12 mouse cellular contexts compared by ENCODE assay signal in genomic region chr17:27074236-27074635, GRCm38 (mm10). TPM values are rescaled to one million over a fixed set of nuclear protein-coding genes. Genes with fewer than 3 reads are reported as not detected.
DNase-seq lines count a peak whose midpoint lies in the region; ATAC-seq and TF ChIP-seq lines count a peak whose summit lies in the region.
"Had no signal": no experiment of that assay in that cellular context is flagged by ENCODE, and none has a peak within 500 bp of the region (broad histone marks: within the 10 kb centered on the region; RNA-seq: fewer than 3 reads in every experiment).

No protein-coding gene starts in this region.

- no peak overlapping the region for H3K27ac ChIP-seq in cerebellum, adult 2 months (ENCODE audit: insufficient read depth, low read length)
- H3K27ac ChIP-seq in spleen, adult 2 months (ENCODE audit: insufficient read depth, low read length): peak overlapping the region; percentile 54
- H3K27ac ChIP-seq in limb, embryonic 14.5 days (replicated peaks; ENCODE audit: low read depth, low read length): 0 out of 2 replicates have a peak overlapping the region, but pooled peaks have one; percentile 13
- peak overlapping the region; percentile 63 for H3K27ac ChIP-seq in stomach, postnatal 0 days (replicated peaks)
- no peak overlapping the region for H3K27ac ChIP-seq in midbrain, embryonic 15.5 days
- H3K27ac ChIP-seq: hindbrain, embryonic 13.5 days had no signal

- H3K9ac ChIP-seq in limb, embryonic 14.5 days (ENCODE audit: low read depth, low read length, severe bottlenecking): no peak overlapping the region
- H3K9ac ChIP-seq in stomach, postnatal 0 days (ENCODE audit: low read length): no peak overlapping the region
- H3K9ac ChIP-seq in midbrain, embryonic 15.5 days: no peak overlapping the region
- H3K9ac ChIP-seq: hindbrain, embryonic 13.5 days had no signal

- TF ChIP-seq EP300 in stomach, postnatal 0 days (optimal IDR thresholded peaks at IDR 0.05): no peak

- H3K9me3 ChIP-seq in limb, embryonic 14.5 days (ENCODE audit: control insufficient read depth, low read length): 0 out of 2 replicates have a peak, but pooled peaks cover 3% of the 10 kb centered on the region
- no peaks in the 10 kb centered on the region for H3K9me3 ChIP-seq in stomach, postnatal 0 days (ENCODE audit: control insufficient read depth, low read length)
- no peaks in the 10 kb centered on the region for H3K9me3 ChIP-seq in midbrain, embryonic 15.5 days
- H3K9me3 ChIP-seq: hindbrain, embryonic 13.5 days had no signal

- peaks cover 7% of the 10 kb centered on the region for H3K36me3 ChIP-seq in spleen, adult 2 months (ENCODE audit: control insufficient read depth, insufficient read depth, low read length)
- H3K36me3 ChIP-seq in limb, embryonic 14.5 days (ENCODE audit: control insufficient read depth, insufficient read depth, low read length): 0 out of 2 replicates have a peak, but pooled peaks cover 2% of the 10 kb centered on the region
- H3K36me3 ChIP-seq in stomach, postnatal 0 days (ENCODE audit: control insufficient read depth, insufficient read depth, low read length): no peaks in the 10 kb centered on the region
- H3K36me3 ChIP-seq in midbrain, embryonic 15.5 days (replicated peaks): no peaks in the 10 kb centered on the region
- H3K36me3 ChIP-seq: hindbrain, embryonic 13.5 days had no signal

- ATAC-seq in limb, embryonic 14.5 days (ENCODE audit: low FRiP score, low read depth): no peak
- no peak for ATAC-seq in stomach, postnatal 0 days (ENCODE audit: low FRiP score, low TSS enrichment)
- no peak for ATAC-seq in midbrain, embryonic 15.5 days (replicated peaks)
- ATAC-seq: forebrain, embryonic 14.5 days; midbrain, embryonic 16.5 days had no signal

- peaks cover 51% of the 10 kb centered on the region for H3K4me1 ChIP-seq in cerebellum, adult 2 months (ENCODE audit: control insufficient read depth, insufficient read depth, low read length)
- H3K4me1 ChIP-seq in spleen, adult 2 months (ENCODE audit: control insufficient read depth, insufficient read depth, insufficient read length): peaks cover 22% of the 10 kb centered on the region; the same call in 1 of the 2 replicates
- H3K4me1 ChIP-seq in limb, embryonic 14.5 days (ENCODE audit: control insufficient read depth, insufficient read depth, low read length): 0 out of 2 replicates have a peak, but pooled peaks cover 4% of the 10 kb centered on the region
- H3K4me1 ChIP-seq in stomach, postnatal 0 days (replicated peaks; ENCODE audit: control insufficient read depth, insufficient read depth): no peaks in the 10 kb centered on the region
- H3K4me1 ChIP-seq in midbrain, embryonic 15.5 days: peaks cover 9% of the 10 kb centered on the region

- no peaks in the 10 kb centered on the region for H3K27me3 ChIP-seq in cerebellum, adult 2 months (ENCODE audit: control insufficient read depth, insufficient read depth, low read length)
- H3K27me3 ChIP-seq in spleen, adult 2 months (ENCODE audit: control insufficient read depth, insufficient read depth, low read length): no peaks in the 10 kb centered on the region
- H3K27me3 ChIP-seq in limb, embryonic 14.5 days (ENCODE audit: control insufficient read depth, insufficient read depth, low read length): no peaks in the 10 kb centered on the region
- H3K27me3 ChIP-seq in stomach, postnatal 0 days (ENCODE audit: control insufficient read depth, insufficient read depth, low read length): no peaks in the 10 kb centered on the region
- H3K27me3 ChIP-seq in midbrain, embryonic 15.5 days (replicated peaks): no peaks in the 10 kb centered on the region
- H3K27me3 ChIP-seq: hindbrain, embryonic 13.5 days had no signal

- peak; percentile 55 to 65 for DNase-seq in cerebellum, postnatal 10 days
- no peak for DNase-seq in cerebellum, adult 2 months
- DNase-seq in spleen, adult 2 months (ENCODE audit: low read depth in 1 of 2, low spot score in 2 of 2): peak; percentile 26 to 44
- no peak for DNase-seq in spleen, postnatal 14 days (ENCODE audit: low spot score in 2 of 2)
- no peak for DNase-seq in limb, embryonic 14.5 days (ENCODE audit: low spot score)
- no peak for DNase-seq in stomach, postnatal 0 days (ENCODE audit: low spot score)
- no peak for DNase-seq in urinary bladder, postnatal 10 days (ENCODE audit: low spot score)
- DNase-seq: heart, adult 11 months had no signal

- no peak overlapping the region for H3K4me2 ChIP-seq in limb, embryonic 14.5 days (replicated peaks; ENCODE audit: low read depth, low read length, severe bottlenecking)
- no peak overlapping the region for H3K4me2 ChIP-seq in stomach, postnatal 0 days (replicated peaks; ENCODE audit: low read depth)
- H3K4me2 ChIP-seq in midbrain, embryonic 15.5 days: no peak overlapping the region
- H3K4me2 ChIP-seq: hindbrain, embryonic 13.5 days had no signal

- TF ChIP-seq POLR2A in cerebellum, adult 2 months (IDR thresholded peaks at IDR 0.05; ENCODE audit: borderline replicate concordance, insufficient read depth, low read length): no peak
- no peak for TF ChIP-seq POLR2A in spleen, adult 2 months (IDR thresholded peaks at IDR 0.05; ENCODE audit: low read depth, low read length)
- no peak for TF ChIP-seq POLR2A in limb, embryonic 14.5 days (IDR thresholded peaks at IDR 0.05; ENCODE audit: borderline replicate concordance, extremely low read depth, insufficient read depth, insufficient read length)

- no peak for TF ChIP-seq CTCF in cerebellum, adult 2 months (IDR thresholded peaks at IDR 0.05; ENCODE audit: borderline replicate concordance, insufficient read depth, low read depth, low read length)
- no peak for TF ChIP-seq CTCF in spleen, adult 2 months (IDR thresholded peaks at IDR 0.05; ENCODE audit: extremely low read depth, insufficient read depth, insufficient read length, insufficient replicate concordance)
- TF ChIP-seq CTCF in stomach, postnatal 0 days (IDR thresholded peaks at IDR 0.05; ENCODE audit: low read depth): no peak

- no peak overlapping the region for H3K4me3 ChIP-seq in cerebellum, adult 2 months (replicated peaks; ENCODE audit: insufficient read depth, low read depth, low read length)
- no peak overlapping the region for H3K4me3 ChIP-seq in spleen, adult 2 months (ENCODE audit: extremely low read depth, insufficient read depth, insufficient read length)
- no peak overlapping the region for H3K4me3 ChIP-seq in limb, embryonic 14.5 days (replicated peaks; ENCODE audit: low read length)
- H3K4me3 ChIP-seq in stomach, postnatal 0 days (ENCODE audit: low read depth, low read length): no peak overlapping the region
- no peak overlapping the region for H3K4me3 ChIP-seq in midbrain, embryonic 15.5 days
- H3K4me3 ChIP-seq: hindbrain, embryonic 13.5 days had no signal

- 74% methylated on average over 6 of the region's 6 CpGs for WGBS in cerebellum, adult 2 months
- WGBS in spleen, adult 2 months: 35% methylated on average over 6 of the region's 6 CpGs
- WGBS in limb, embryonic 14.5 days: 67% methylated on average over 6 of the region's 6 CpGs
- WGBS in stomach, postnatal 0 days: 60% methylated on average over 6 of the region's 6 CpGs
- 65% methylated on average over 6 of the region's 6 CpGs for WGBS in midbrain, embryonic 15.5 days

RNA-seq across cellular contexts. Expression of gene Itpr3, which starts 17.1 kb away (rescaled TPM):
- 6.5 and 7.6 TPM in 2 replicates for polyA plus RNA-seq in cerebellum, adult 2 months (2012; rRNA removed)
- polyA plus RNA-seq in spleen, adult 2 months (2012; rRNA removed): 50.9 and 61.4 TPM in 2 replicates
- 12.4 and 13.9 TPM in 2 replicates for polyA plus RNA-seq in limb, embryonic 14.5 days (2012; rRNA removed)
- 5.1 and 5.6 TPM in 2 replicates for polyA plus RNA-seq in limb, embryonic 14.5 days (2014; fragmentation: Nextera tagmentation; extraction: Ambion mirVana)
- polyA plus RNA-seq in stomach, postnatal 0 days (2015; fragmentation: Nextera tagmentation; extraction: Ambion mirVana): 5.9 and 6.6 TPM in 2 replicates
- polyA plus RNA-seq in midbrain, embryonic 15.5 days (2015; fragmentation: Nextera tagmentation; extraction: Ambion mirVana): 0.78 and 0.80 TPM in 2 replicates

RNA-seq across cellular contexts. Expression of gene Bak1, which starts 45.4 kb away (rescaled TPM):
- polyA plus RNA-seq in cerebellum, adult 2 months (2012; rRNA removed): 19.0 and 19.9 TPM in 2 replicates
- 50.3 and 67.8 TPM in 2 replicates for polyA plus RNA-seq in spleen, adult 2 months (2012; rRNA removed)
- 48.6 and 55.3 TPM in 2 replicates for polyA plus RNA-seq in limb, embryonic 14.5 days (2012; rRNA removed)
- polyA plus RNA-seq in limb, embryonic 14.5 days (2014; fragmentation: Nextera tagmentation; extraction: Ambion mirVana): 7.9 and 11.1 TPM in 2 replicates
- polyA plus RNA-seq in stomach, postnatal 0 days (2015; fragmentation: Nextera tagmentation; extraction: Ambion mirVana): 3.5 and 3.6 TPM in 2 replicates
- polyA plus RNA-seq in midbrain, embryonic 15.5 days (2015; fragmentation: Nextera tagmentation; extraction: Ambion mirVana): 3.5 and 4.2 TPM in 2 replicates

RNA-seq across cellular contexts. Expression of gene Uqcc2, which starts 59.5 kb away (rescaled TPM):
- 316 and 330 TPM in 2 replicates for polyA plus RNA-seq in cerebellum, adult 2 months (2012; rRNA removed)
- 49.1 and 73.4 TPM in 2 replicates for polyA plus RNA-seq in spleen, adult 2 months (2012; rRNA removed)
- polyA plus RNA-seq in limb, embryonic 14.5 days (2012; rRNA removed): 233 and 255 TPM in 2 replicates
- polyA plus RNA-seq in limb, embryonic 14.5 days (2014; fragmentation: Nextera tagmentation; extraction: Ambion mirVana): 308 and 343 TPM in 2 replicates
- 234 and 250 TPM in 2 replicates for polyA plus RNA-seq in stomach, postnatal 0 days (2015; fragmentation: Nextera tagmentation; extraction: Ambion mirVana)
- polyA plus RNA-seq in midbrain, embryonic 15.5 days (2015; fragmentation: Nextera tagmentation; extraction: Ambion mirVana): 365 and 372 TPM in 2 replicates

Comparison
In these comparisons a context has a peak if more than half of its experiments do, and no peak if none do; other contexts are left out.
1. DNase-seq: peak in cerebellum, postnatal 10 days (2 of 2) and spleen, adult 2 months (2 of 2); none in cerebellum, adult 2 months (0 of 2), spleen, postnatal 14 days (0 of 2), limb, embryonic 14.5 days (single experiment), stomach, postnatal 0 days (single experiment) and urinary bladder, postnatal 10 days (single experiment).
2. H3K27ac ChIP-seq: peak in spleen, adult 2 months (single experiment), limb, embryonic 14.5 days (single experiment) and stomach, postnatal 0 days (single experiment); none in cerebellum, adult 2 months (single experiment) and midbrain, embryonic 15.5 days (single experiment).